Mouse (Mus musculus) liver, embryonic 16.5 days (tissue): ENCODE measurements around the gene Micall1. TPM values are rescaled to one million over a fixed set of nuclear protein-coding genes. Genes with fewer than 3 reads are reported as not detected.

ENCODE experiments used
- ATAC-seq: fragments of 200-750 bp; cut with Nextera tagmentation; 2 replicates; pipeline ENCODE4 v1.8.0; 2017; ENCODE audit warnings: low read depth, mild to moderate bottlenecking, moderate number of reproducible peaks, moderate library complexity
- H3K27ac ChIP-seq: fragments of 300-500 bp; sonication (generic); 2 replicates; pipeline ENCODE4 v1.5.1; 2014; ENCODE audit warnings: mild to moderate bottlenecking, low read length
- H3K27me3 ChIP-seq: fragments of 300-500 bp; sonication (generic); 2 replicates; pipeline ENCODE4 v1.6.1; 2014; ENCODE audit warnings: low read depth, low read length, mixed read lengths; ENCODE audit not compliant: control insufficient read depth, insufficient read depth
- H3K36me3 ChIP-seq: fragments of 300-500 bp; sonication (generic); 2 replicates; pipeline ENCODE4 v1.6.1; 2014; ENCODE audit warnings: mild to moderate bottlenecking; ENCODE audit not compliant: control insufficient read depth, insufficient read depth
- H3K4me1 ChIP-seq: fragments of 300-500 bp; sonication (generic); 2 replicates; pipeline ENCODE4 v1.6.1; 2014; ENCODE audit warnings: low read depth, low read length, mixed read lengths; ENCODE audit not compliant: control insufficient read depth
- H3K4me2 ChIP-seq: fragments of 300-500 bp; sonication (generic); 2 replicates; pipeline ENCODE4 v1.6.1; 2014; ENCODE audit warnings: low read depth, low read length, mixed read lengths
- H3K4me3 ChIP-seq: fragments of 300-500 bp; sonication (generic); 2 replicates; pipeline ENCODE4 v1.5.1; 2014; ENCODE audit warnings: low read depth, mild to moderate bottlenecking, low read length
- H3K9ac ChIP-seq: fragments of 300-500 bp; sonication (generic); 2 replicates; pipeline ENCODE4 v1.6.1; 2014; ENCODE audit warnings: low read depth, low read length
- H3K9me3 ChIP-seq: fragments of 300-500 bp; sonication (generic); replicated peaks from 2 replicates; pipeline ENCODE4 v1.6.1; 2016; ENCODE audit warnings: low read length; ENCODE audit not compliant: control insufficient read depth
- WGBS: fragments of 180-500 bp; shearing (Covaris S2); extraction: QIAGEN DNeasy Blood & Tissue Kit; methylation state at CpG from one replicate; pipeline ENCODE4 v1.1.7; 2014; ENCODE audit not compliant: insufficient replicate concordance; 5-methylcytosine and 5-hydroxymethylcytosine counted together
- polyA plus RNA-seq: library from polyadenylated mRNA; unstranded; fragments of >200 nt; fragmentation: Nextera tagmentation; extraction: Ambion mirVana; gene quantifications from 2 replicates; pipeline ENCODE4 v1.2.1, GENCODE M21; 2015

The Micall1 gene
- polyA plus RNA-seq, 1 experiment from 2014 or later: 1.0 TPM

DNA sequence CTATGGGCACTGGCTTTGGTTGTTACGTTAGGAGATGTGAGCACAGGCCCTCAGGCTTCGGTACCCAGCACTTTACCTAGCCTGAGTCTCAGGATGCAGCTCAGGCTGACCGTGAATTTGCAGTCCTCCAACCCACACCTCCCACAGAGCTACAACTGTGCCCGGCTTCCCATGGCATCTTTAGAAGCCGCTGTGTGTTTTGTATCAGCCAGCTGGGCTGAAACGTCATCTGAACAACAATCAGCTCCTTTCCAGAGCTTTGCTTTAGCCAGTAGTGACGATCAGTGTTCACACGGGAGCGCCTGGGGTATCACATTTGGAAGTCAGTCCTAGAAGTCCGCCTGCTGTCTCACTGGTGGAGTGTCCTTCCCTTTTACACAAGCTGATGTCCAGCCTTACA, 5.4 kb upstream of the Micall1 start:
- Histone ChIP-seq H3K27ac (no peak overlapping the region), H3K36me3 (no peaks in the 10 kb centered on the region), H3K27me3 (no peaks in the 10 kb centered on the region), H3K4me2 (no peak overlapping the region), H3K4me1 (peaks cover 14% of the 10 kb centered on the region), H3K4me3 (no peak overlapping the region), H3K9ac (no peak overlapping the region), H3K9me3 (no peaks in the 10 kb centered on the region)
- ATAC-seq: no peak
- 66% methylated on average over 10 of the region's 10 CpGs for WGBS

DNA sequence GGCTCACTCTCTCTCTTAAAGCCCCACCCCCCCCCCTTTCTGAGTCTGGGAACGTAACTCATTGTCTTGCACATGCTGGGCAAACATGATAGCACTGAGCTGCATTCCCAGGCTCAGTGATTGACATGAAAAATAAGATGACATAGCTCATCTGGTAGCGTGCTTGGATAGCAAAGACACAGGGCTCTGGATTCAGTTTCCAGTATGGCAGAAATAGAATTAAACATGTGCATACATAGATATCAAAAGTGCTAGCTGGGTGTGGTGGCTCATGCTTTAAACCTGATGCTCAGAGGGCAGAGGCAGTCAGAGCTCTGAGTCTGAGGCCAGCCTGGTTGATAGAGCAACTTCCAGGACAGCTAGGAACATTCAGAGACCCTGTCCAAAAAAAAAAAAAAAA, 2.9 kb upstream of the Micall1 start:
- no peak overlapping the region for H3K9ac ChIP-seq
- peak; percentile 43; the same call in 1 of the 2 replicates for ATAC-seq
- H3K27me3 ChIP-seq: peaks cover 14% of the 10 kb centered on the region
- H3K4me1 ChIP-seq: peaks cover 34% of the 10 kb centered on the region
- no peaks in the 10 kb centered on the region for H3K9me3 ChIP-seq
- no peak overlapping the region for H3K27ac ChIP-seq
- WGBS: 13% methylated on average over 2 of the region's 2 CpGs
- no peak overlapping the region for H3K4me2 ChIP-seq
- no peak overlapping the region for H3K4me3 ChIP-seq
- no peaks in the 10 kb centered on the region for H3K36me3 ChIP-seq

DNA sequence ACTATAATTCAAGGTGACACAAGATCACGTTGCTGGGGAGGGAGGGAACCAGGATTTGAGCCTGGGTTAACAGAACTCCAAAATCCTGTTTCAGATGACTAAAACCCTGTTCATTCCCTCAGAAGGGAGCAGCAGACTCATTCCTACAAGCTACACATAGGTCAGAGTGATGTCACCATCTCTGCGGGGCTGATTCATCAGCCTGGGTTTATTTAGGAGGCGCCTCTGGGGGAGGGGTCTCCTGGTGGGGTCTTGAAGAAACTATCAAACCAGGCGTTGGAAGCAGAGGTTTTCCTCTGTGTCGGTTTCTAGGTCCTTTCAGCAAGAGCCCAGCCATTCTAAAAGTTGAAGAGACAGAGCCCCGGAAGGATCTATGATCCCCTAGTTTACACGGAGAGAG, 732 bp upstream of the Micall1 start:
- H3K9ac ChIP-seq: no peak overlapping the region

DNA sequence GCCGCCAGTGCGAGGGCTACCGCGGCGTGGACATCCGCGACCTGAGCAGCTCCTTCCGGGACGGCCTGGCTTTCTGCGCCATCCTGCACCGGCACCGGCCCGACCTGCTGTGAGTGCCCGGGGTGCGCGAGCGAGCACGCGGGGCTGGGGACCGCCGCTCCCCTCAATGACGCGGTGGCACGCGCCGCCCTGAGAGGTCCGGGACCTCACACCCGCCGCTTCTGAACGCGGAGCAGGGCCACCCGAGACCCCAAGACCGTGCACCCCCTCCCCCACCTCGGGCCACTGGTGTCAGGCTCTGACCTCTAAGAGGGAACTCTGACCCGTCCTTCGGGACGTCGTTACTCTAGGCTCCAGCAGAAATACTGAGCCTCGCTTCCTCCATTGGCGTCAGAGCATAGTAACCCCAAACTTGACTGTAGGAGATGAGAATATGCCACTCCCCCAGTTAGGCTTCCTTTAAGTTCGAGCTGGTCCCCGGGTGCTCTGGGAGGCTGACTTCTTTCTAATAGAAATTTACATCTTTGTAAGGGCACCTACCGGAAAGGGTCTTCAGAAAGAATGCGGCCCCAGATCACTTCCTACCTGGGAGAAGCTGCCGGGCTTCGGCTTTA, 730 bp downstream of the Micall1 start:
- H3K4me3 ChIP-seq: peak overlapping the region; percentile 74
- ATAC-seq: peak; percentile 61
- H3K4me2 ChIP-seq: peak overlapping the region; percentile 98
- H3K9ac ChIP-seq: peak overlapping the region; percentile 78
- no peaks in the 10 kb centered on the region for H3K9me3 ChIP-seq
- peaks cover 14% of the 10 kb centered on the region for H3K27me3 ChIP-seq
- peaks cover 34% of the 10 kb centered on the region for H3K4me1 ChIP-seq
- WGBS: under 1% methylated on average over 46 of the region's 46 CpGs
- peak overlapping the region; percentile 45; the same call in 1 of the 2 replicates for H3K27ac ChIP-seq
- no peaks in the 10 kb centered on the region for H3K36me3 ChIP-seq

More for the DNA sequence above, 732 bp upstream of the Micall1 start:
- ATAC-seq: no peak
- 38% methylated on average over 7 of the region's 7 CpGs for WGBS
- peaks cover 14% of the 10 kb centered on the region for H3K27me3 ChIP-seq
- H3K27ac ChIP-seq: no peak overlapping the region
- H3K4me2 ChIP-seq: no peak overlapping the region
- peaks cover 34% of the 10 kb centered on the region for H3K4me1 ChIP-seq
- no peaks in the 10 kb centered on the region for H3K9me3 ChIP-seq
- no peak overlapping the region for H3K4me3 ChIP-seq
- H3K36me3 ChIP-seq: no peaks in the 10 kb centered on the region

DNA sequence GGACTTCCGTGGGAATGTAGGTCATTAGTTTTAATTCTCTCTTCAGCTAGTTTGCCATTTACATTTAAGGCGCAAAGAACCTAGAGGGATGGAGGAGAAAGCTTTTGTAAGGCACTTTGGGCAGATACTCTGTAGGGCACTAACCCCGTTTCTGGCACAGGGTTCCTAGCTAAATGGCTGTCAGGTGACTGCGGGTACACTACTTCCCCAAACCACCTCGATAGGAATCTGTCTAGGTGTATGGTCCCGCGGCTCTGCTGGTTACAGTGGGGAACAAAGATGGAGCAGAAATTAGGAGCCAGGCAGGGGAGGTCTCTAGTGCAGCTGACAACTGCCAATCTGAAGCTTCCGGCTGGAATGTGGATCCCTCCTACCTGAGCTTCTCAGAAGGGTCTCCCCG, 1.3 kb downstream of the Micall1 start:
- H3K27me3 ChIP-seq: peaks cover 14% of the 10 kb centered on the region
- no peaks in the 10 kb centered on the region for H3K9me3 ChIP-seq
- H3K4me3 ChIP-seq: peak overlapping the region; percentile 74
- no peak overlapping the region for H3K27ac ChIP-seq
- 16% methylated on average over 9 of the region's 9 CpGs for WGBS
- peaks cover 34% of the 10 kb centered on the region for H3K4me1 ChIP-seq
- peak overlapping the region; percentile 98 for H3K4me2 ChIP-seq
- H3K9ac ChIP-seq: no peak overlapping the region
- no peak for ATAC-seq
- no peaks in the 10 kb centered on the region for H3K36me3 ChIP-seq

DNA sequence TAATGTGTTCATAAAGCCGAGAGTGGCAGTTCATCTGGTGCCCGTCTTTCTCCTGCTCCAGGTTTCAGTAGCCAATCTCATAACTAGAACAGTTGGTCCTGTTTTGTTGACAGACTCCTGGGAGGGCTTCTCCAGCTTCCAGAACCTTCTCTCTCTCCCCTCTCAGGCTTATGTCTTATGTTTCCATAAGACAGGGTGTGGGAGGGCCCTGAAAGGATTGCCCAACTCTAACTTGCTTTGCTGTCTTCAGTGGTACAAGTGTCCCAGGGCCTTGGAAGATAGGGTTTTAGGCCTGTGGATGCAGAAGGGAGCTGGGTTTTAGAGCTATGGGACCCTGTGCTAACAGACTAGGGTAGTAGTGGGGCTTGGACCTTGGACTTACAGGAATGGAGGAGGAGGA, 1.8 kb downstream of the Micall1 start:
- ATAC-seq: no peak
- H3K9me3 ChIP-seq: no peaks in the 10 kb centered on the region
- no peak overlapping the region for H3K9ac ChIP-seq
- H3K27me3 ChIP-seq: peaks cover 14% of the 10 kb centered on the region
- H3K4me2 ChIP-seq: no peak overlapping the region
- no peak overlapping the region for H3K27ac ChIP-seq
- peaks cover 33% of the 10 kb centered on the region for H3K4me1 ChIP-seq
- H3K4me3 ChIP-seq: no peak overlapping the region
- 76% methylated on average over 2 of the region's 2 CpGs for WGBS
- H3K36me3 ChIP-seq: no peaks in the 10 kb centered on the region

DNA sequence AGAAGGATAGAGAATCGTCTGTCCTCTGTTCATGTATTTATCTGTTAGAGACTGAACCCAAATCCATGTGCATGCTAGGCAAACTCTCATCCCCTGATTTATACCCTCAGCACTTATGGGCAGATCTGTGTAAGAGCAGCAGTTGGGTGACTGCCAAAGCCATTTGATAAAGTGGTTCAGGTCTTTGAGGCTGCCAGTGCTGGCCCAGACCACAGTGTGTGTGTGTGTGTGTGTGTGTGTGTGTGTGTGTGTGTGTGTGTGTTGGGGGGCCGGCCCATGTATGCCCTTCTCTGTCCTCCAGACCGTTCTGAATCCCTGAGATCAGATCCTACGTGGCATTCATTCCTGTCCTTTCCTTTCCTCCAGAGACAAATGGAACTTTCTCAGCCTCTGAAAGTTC, 3.1 kb downstream of the Micall1 start:
- H3K27ac ChIP-seq: no peak overlapping the region

DNA sequence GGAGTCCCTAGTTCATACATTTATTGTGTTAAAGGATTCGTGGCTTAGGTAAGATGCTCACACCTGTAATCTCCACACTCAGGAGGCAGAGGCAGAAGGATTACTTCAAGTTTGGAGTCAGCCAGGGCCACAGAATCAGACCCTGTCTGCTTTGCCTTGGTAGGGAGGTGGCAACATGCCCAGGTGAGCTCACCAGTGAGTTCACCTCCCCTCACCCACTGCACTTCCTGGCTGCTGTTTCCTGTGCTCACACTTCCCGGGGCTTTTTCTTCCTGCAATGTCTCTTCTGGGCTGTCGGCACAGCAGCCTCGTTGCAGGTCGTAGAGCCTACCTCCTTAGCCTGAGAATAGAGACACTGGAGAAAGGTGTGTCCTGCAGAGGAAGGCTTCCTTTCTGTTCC, 6.6 kb downstream of the Micall1 start:
- Histone ChIP-seq H3K27me3 (peaks cover 3% of the 10 kb centered on the region; the same call in 1 of the 2 replicates), H3K9me3 (no peaks in the 10 kb centered on the region), H3K9ac (no peak overlapping the region), H3K4me1 (peaks cover 4% of the 10 kb centered on the region; the same call in 1 of the 2 replicates), H3K36me3 (no peaks in the 10 kb centered on the region), H3K27ac (no peak overlapping the region), H3K4me3 (no peak overlapping the region), H3K4me2 (no peak overlapping the region)
- ATAC-seq: no peak
- 47% methylated on average over 5 of the region's 5 CpGs for WGBS

More for the DNA sequence above, 3.1 kb downstream of the Micall1 start:
- no peak overlapping the region for H3K4me2 ChIP-seq
- H3K9ac ChIP-seq: no peak overlapping the region
- H3K4me3 ChIP-seq: no peak overlapping the region
- no peaks in the 10 kb centered on the region for H3K9me3 ChIP-seq
- WGBS: 55% methylated on average over 4 of the region's 4 CpGs
- H3K36me3 ChIP-seq: no peaks in the 10 kb centered on the region
- ATAC-seq: no peak
- H3K4me1 ChIP-seq: peaks cover 21% of the 10 kb centered on the region
- H3K27me3 ChIP-seq: peaks cover 14% of the 10 kb centered on the region

GRCm38 (mm10) chr15:79119491-79119890, 10.8 kb downstream of the Micall1 start:
- Histone ChIP-seq H3K9me3 (no peaks in the 10 kb centered on the region), H3K9ac (no peak overlapping the region), H3K36me3 (no peaks in the 10 kb centered on the region), H3K4me1 (no peaks in the 10 kb centered on the region), H3K4me3 (no peak overlapping the region), H3K27me3 (no peaks in the 10 kb centered on the region), H3K4me2 (no peak overlapping the region), H3K27ac (no peak overlapping the region)
- ATAC-seq: no peak; the same call in 1 of the 2 replicates
- 73% methylated on average over 9 of the region's 9 CpGs for WGBS
